Mouse (Mus musculus) naive thymus-derived CD4-positive, alpha-beta T cell, adult 2 months (primary cell): ENCODE results near the gene Sart1.

Experiments
- DNase-seq: peaks from one replicate; pipeline ENCODE4 v3.0.0-alpha.2; 2011; ENCODE audit warnings: low read depth

Sart1 gene

GRCm38 (mm10) chr19:5388588-5389242 is at the start of gene Sart1:
Gene Sart1, minus strand, starts transcription at chr19:5388703.
- peak; percentile 95 for DNase-seq

GRCm38 (mm10) chr19:5433951-5434350 is 45.4 kb upstream of the Sart1 start:
- no peak for DNase-seq

GRCm38 (mm10) chr19:5432992-5433852 is 44.7 kb upstream of the Sart1 start:
- peak; percentile 80 for DNase-seq

DNA sequence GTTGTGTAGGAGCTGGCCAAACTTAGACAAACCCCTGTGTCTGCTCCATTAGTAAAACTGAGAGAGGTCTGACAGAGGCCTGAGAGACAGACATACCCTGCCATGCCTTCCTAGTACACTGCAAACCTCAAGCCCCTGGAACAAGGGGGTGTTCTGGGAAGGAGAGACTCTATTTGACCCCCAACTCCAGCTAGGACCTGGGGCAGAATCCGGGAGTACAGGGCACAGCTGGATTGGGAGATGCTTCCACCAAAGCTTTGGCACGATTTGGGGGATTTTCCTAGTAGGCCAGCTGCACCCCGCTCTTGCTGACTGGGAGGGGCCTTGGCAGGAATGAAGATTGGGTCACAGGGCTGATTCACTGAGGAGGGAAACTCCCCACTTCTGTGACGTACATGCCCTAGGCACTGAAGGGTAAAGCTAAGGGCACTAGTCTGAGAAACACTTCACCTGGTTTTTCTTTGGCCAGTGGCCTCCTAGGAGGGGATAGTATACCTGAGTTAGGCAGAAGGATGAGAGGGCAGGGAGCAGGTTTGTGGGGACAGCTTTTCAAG is 43.5 kb upstream of the Sart1 start:
- DNase-seq, result no peak

DNA sequence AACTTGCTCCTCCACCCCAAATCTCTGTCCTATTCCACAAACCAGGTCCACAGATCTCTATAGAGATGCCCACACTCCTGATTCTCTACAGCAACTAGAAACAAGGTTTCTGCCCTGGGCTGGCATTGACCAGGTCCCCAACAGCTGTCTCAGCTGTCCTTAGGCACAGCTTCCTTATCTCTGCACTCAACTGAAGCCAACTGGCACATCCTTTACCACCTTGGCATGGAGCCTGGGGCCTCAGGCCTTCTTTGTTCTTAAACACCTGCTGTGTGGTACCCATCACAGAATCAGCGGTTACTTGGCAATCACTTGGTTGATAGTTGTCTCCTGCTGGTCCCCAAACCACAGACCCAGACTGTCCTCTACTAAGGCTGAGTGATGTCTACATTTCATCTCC is 41.9 kb upstream of the Sart1 start:
- DNase-seq, result no peak

DNA sequence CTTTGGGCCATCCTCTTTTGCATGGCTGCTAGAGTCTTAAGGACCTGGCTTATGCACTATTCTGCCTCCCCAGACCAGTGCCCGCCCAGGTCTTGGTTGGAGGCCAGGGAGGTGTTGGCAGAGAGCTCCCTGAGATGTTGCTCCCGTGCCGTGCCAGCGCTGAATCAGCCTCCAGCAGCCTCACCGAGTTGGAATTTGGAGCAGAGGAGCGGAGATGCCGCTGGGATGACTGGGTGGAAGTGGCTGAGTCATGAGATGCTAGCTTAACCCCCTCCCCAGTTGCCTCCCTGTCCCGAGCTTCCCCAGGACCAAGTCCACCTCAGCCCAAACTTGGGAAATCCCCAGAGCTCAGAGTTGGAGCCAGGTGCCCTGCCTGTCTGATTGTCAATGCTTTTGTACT is 41.3 kb upstream of the Sart1 start:
- no peak for DNase-seq

DNA sequence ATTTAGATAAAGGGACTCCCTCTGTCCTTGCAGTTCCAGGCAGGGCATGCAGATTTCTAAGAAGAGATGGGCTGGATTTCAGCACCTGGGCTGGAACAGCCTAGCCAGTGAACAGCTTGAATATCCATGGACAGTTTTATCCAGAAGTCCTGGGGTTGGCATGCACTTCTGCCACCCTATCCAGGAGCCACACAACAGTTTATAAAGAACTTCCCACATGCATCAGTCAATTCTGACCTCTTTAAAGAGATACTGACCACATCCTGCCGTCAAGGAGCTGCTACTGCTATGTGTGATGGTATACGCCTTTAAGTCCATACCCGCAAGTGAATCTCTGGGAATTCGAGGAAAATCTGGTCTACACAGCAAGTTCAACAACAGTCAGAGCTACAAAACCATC is 40.7 kb upstream of the Sart1 start:
- DNase-seq, result no peak

DNA sequence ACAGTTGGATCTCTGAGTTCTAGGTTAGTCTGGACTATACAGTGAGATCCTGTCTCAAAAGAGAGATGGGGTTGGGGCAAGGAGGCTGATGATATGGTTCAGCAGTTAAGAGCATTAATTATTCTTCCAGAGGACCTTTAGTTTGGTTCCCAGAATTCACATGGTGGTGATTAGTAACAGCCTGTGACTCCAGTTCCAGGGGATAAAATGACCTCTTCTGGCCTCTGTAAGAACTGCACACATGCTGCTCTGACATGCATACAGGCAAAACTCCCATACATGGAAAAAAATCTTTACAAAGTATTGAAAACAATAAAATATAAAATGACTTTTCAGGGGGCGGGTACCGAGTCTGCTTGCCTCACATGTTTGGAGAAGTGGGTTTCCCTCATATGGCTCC is 39.6 kb upstream of the Sart1 start:
- peak; percentile 69 for DNase-seq

DNA sequence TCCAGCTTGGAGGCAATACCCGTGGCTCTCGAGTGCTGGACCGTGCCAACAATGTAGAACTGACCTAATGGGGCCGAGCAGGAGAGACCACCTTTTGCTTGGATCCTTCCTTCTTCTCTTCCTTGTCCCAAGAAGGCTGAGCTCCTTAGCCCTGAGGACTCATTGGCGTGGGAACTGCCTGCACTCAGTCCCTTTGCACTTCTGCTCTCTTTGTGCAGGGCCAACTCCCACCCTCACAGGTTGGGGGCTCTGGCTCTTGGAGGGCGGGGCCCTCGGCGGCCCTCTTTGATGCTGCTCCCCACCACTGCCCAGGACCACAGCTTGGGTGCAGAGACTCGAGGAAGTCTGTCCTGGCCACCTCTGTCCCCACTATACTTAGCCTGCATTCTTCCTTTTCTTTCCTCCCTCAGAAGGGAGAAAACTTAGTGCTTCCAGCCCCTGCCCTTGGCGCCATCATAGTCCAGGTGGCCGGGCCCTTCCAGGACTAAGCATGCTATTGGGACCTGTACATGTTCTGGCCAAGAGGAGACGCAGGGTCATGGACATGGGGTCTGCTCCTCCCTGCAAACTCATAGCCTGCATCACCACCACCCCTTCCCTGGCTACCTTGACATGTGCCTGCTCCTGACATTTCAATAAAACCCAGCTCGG is 38.3 kb upstream of the Sart1 start:
- DNase-seq, result no peak

DNA sequence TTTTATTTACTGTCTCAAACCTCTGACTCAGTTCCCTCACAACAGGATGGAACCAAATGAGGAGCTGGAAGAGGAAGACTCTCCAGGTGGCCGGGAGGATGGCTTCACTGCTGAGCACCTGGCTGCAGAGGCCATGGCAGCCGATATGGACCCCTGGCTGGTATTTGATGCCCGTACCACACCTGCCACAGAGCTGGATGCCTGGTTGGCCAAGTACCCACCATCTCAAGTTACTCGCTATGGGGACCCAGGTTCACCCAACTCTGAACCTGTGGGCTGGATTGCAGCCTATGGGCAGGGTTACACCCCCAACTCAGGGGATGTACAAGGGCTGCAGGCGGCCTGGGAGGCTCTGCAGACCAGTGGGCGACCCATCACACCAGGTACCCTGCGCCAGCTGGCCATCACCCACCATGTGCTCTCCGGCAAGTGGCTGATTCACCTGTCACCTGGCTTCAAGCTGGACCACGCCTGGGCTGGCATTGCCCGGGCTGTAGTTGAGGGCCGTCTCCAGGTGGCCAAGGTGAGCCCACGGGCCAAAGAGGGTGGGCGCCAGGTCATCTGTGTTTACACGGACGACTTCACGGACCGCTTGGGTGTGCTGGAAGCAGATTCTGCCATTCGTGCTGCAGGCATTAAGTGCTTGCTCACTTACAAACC is 37.5 kb upstream of the Sart1 start:
- no peak for DNase-seq

DNA sequence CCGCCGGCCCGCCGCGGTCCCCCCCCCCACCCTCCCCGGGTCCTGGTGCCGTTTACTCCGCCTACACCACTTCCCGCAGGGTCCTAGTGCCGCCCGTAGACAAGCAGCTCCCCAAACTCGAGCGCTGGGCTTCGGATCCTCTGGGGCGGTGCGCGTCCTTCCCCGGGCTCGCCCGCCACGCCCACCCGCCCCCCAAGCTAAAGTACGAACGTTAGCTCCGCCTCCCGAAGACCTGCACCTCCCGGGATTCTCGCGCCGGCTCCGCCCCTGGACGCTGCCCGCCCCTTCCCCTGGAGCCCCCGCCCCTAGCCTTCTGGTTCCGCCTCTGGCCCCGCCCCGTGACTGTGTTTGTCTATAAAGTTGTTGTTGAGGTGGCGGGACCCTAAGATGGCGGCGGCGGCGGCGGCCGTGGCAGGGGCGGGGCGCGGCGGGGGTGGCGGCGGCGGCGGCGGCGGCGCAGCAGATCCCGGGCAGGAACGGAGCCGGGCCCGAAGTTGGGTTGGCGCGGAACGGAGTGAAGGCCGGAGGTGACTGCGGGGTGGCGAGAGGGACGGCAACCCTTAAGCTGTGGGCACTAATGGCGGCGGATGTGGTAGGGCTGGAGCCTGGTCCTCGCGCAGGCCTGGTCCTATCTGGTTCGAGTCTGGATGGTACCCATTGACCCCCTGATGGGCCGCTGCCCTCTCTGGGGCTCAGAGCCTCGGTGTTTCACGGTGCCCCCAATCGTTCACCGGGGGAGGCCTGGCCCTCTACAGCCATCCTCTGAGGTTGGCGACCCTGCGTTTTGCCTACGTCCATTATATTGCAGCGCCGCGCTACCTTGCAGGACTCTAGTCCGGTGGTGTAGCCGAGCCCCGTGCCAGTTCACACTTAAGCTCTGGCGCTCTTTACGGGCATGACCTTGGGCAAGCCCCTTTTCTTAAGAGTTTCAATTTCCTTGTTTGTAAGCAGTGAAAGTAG is 36.6 kb upstream of the Sart1 start, which contains the start of the genes Drap1 and AI837181:
Drap1 (minus strand) TSS at position 198 of the 960 bp plus-strand sequence.
AI837181 (plus strand) TSS at position 363 of the 960 bp plus-strand sequence.
- DNase-seq, result peak; percentile 97

GRCm38 (mm10) chr19:5424092-5424781 is 35.7 kb upstream of the Sart1 start:
- no peak for DNase-seq

- DNase-seq, result no peak
Observed at GRCm38 (mm10) chr19:5423561-5423960, 35.1 kb upstream of the Sart1 start.

DNA sequence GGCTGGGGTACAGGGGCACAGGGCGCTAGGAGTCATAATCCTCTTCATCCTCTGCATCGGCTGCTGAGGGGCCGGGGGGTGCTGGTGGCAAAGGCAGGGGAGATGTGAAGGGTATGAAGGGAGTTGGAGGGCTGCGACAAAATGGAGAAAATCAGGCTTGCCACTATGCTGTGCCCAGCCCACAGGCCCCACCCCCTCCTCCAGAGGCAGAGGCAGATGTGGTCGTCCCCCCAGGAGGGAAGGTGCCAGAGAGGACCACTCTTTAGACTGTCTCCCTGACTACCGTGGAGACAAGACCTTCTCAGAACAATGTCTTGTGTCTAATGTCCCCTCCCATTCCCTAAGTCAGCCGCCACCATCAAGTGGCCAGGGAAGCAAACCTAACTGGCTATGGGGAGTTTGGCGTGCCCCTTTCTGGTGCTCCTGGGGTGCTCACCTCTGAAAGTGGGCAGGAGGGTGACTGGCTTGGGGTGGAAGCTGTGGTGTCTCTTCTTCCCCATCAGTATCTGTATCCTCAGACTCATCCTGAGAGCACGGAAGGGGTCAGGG is 34.5 kb upstream of the Sart1 start:
- DNase-seq, result no peak

- DNase-seq, result no peak
Observed at GRCm38 (mm10) chr19:5422267-5422666, 33.8 kb upstream of the Sart1 start.

- DNase-seq, result no peak
Observed at GRCm38 (mm10) chr19:5421784-5422183, 33.3 kb upstream of the Sart1 start.

- no peak for DNase-seq
Observed at GRCm38 (mm10) chr19:5420579-5420978, 32.1 kb upstream of the Sart1 start.

- no peak for DNase-seq
Observed at GRCm38 (mm10) chr19:5419630-5420029, 31.1 kb upstream of the Sart1 start.

- DNase-seq, result no peak
Observed at GRCm38 (mm10) chr19:5418750-5419466, 30.4 kb upstream of the Sart1 start.
